Mouse (Mus musculus): Measurements from ENCODE around the gene Ess2. TPM values are rescaled to one million over a fixed set of nuclear protein-coding genes. Genes with fewer than 3 reads are reported as not detected.

Gene Ess2
- total and polyA plus RNA-seq, 3 experiments = 31.1 to 37.0 (median 33.1) TPM

GRCm38 (mm10) chr16:17865770-17866169 is 45.4 kb downstream of the Ess2 start:
- Histone ChIP-seq H3K4me3 (replicated peaks in 1 of 3; ENCODE audit: low read depth in 2 of 3, low read length in 2 of 3, poor library complexity in 1 of 3) (no peak overlapping the region), H3K9ac (ENCODE audit: insufficient read depth, low read depth) (no peak overlapping the region), H3K79me2 (replicated peaks; ENCODE audit: control insufficient read depth, extremely low read depth, insufficient read depth, poor library complexity, severe bottlenecking) (no peaks in the 10 kb centered on the region), H3K36me3 (replicated peaks in 1 of 2; ENCODE audit: control insufficient read depth in 1 of 2, insufficient read depth in 1 of 2, low read length in 1 of 2) (peaks cover 19 to 88% of the 10 kb centered on the region in 2 experiments), H3K27me3 (replicated peaks) (no peaks in the 10 kb centered on the region), H3K4me2 (ENCODE audit: insufficient read depth, low read depth, poor library complexity, severe bottlenecking) (no peak overlapping the region), H3K4me1 (ENCODE audit: control insufficient read depth in 1 of 2, insufficient read depth in 2 of 2) (peaks cover 0 to 7% of the 10 kb centered on the region in 2 experiments; a peak in 2 of 4 replicates), H3K27ac (ENCODE audit: insufficient read depth, low read depth) (no peak overlapping the region), H3K9me3 (replicated peaks; ENCODE audit: low read length) (no peaks in the 10 kb centered on the region)
- dilution Hi-C loops (cut with MboI; ENCODE audit: extremely low pct_ligation_motif_present, extremely low pct_unique_long_range_greater_than_20kb, low sequenced_read_pairs) = no loop called here
- in situ Hi-C loops (cut with MboI; ENCODE audit: low pct_ligation_motif_present, low pct_unique_long_range_greater_than_20kb, low sequenced_read_pairs) = no loop called here
- TF ChIP-seq ZNF384 (IDR thresholded peaks at IDR 0.05; ENCODE audit: low read depth, low read length) (no peak), POLR2AphosphoS2 (IDR thresholded peaks at IDR 0.05; ENCODE audit: low read depth, low read length) (no peak), USF1 (IDR thresholded peaks at IDR 0.05; ENCODE audit: low read depth, low read length) (no peak), GABPA (IDR thresholded peaks at IDR 0.05; ENCODE audit: insufficient replicate concordance, low read depth, low read length) (no peak), IRF4 (IDR thresholded peaks at IDR 0.05; ENCODE audit: low read depth, low read length) (no peak), JUN (IDR thresholded peaks at IDR 0.05; ENCODE audit: insufficient read depth, low read depth, low read length) (no peak), MYC (IDR thresholded peaks at IDR 0.05; ENCODE audit: low read depth, low read length) (no peak), CHD2 (IDR thresholded peaks at IDR 0.05; ENCODE audit: low read length) (no peak), TCF12 (IDR thresholded peaks at IDR 0.05; ENCODE audit: low read depth, low read length) (no peak), POLR2A (IDR thresholded peaks at IDR 0.05; ENCODE audit: low read depth, low read length) (no peak), MEF2A (IDR thresholded peaks at IDR 0.05; ENCODE audit: borderline replicate concordance, low read depth, low read length) (no peak)
- DNase-seq (ENCODE audit: extremely low read depth) = no peak

- H3K4me2 ChIP-seq (ENCODE audit: insufficient read depth, low read depth, poor library complexity, severe bottlenecking) = no peak overlapping the region
- no peak for TF ChIP-seq BHLHE40 (IDR thresholded peaks at IDR 0.05; ENCODE audit: low read depth, low read length)
- TF ChIP-seq NRF1 (IDR thresholded peaks at IDR 0.05; ENCODE audit: low read depth, low read length) = no peak
- TF ChIP-seq IRF4 (IDR thresholded peaks at IDR 0.05; ENCODE audit: low read depth, low read length) = no peak
- TF ChIP-seq HCFC1 (IDR thresholded peaks at IDR 0.05; ENCODE audit: low read depth, low read length) = no peak
- no peak overlapping the region for H3K27ac ChIP-seq (ENCODE audit: insufficient read depth, low read depth)
- in situ Hi-C loops (cut with MboI; ENCODE audit: low pct_ligation_motif_present, low pct_unique_long_range_greater_than_20kb, low sequenced_read_pairs) = no loop called here
- H3K9ac ChIP-seq (ENCODE audit: insufficient read depth, low read depth) = no peak overlapping the region
- H3K4me3 ChIP-seq (replicated peaks in 1 of 3; ENCODE audit: low read depth in 2 of 3, low read length in 2 of 3, poor library complexity in 1 of 3) = no peak overlapping the region
- H3K79me2 ChIP-seq (replicated peaks; ENCODE audit: control insufficient read depth, extremely low read depth, insufficient read depth, poor library complexity, severe bottlenecking) = no peaks in the 10 kb centered on the region
- no peaks in the 10 kb centered on the region for H3K27me3 ChIP-seq (replicated peaks)
- DNase-seq (ENCODE audit: extremely low read depth) = no peak
- H3K4me1 ChIP-seq (ENCODE audit: control insufficient read depth in 1 of 2, insufficient read depth in 2 of 2) = peaks cover 0 to 5% of the 10 kb centered on the region in 2 experiments; a peak in 2 of 4 replicates
- dilution Hi-C loops (cut with MboI; ENCODE audit: extremely low pct_ligation_motif_present, extremely low pct_unique_long_range_greater_than_20kb, low sequenced_read_pairs) = no loop called here
- H3K36me3 ChIP-seq (replicated peaks in 1 of 2; ENCODE audit: control insufficient read depth in 1 of 2, insufficient read depth in 1 of 2, low read length in 1 of 2) = peaks cover 22 to 88% of the 10 kb centered on the region in 2 experiments
- no peaks in the 10 kb centered on the region for H3K9me3 ChIP-seq (replicated peaks; ENCODE audit: low read length)
Measured at GRCm38 (mm10) chr16:17865293-17865692, 45.9 kb downstream of the Ess2 start.

- Histone ChIP-seq H3K36me3 (replicated peaks in 1 of 2; ENCODE audit: control insufficient read depth in 1 of 2, insufficient read depth in 1 of 2, low read length in 1 of 2) (peaks cover 52 to 93% of the 10 kb centered on the region in 2 experiments), H3K4me1 (ENCODE audit: control insufficient read depth in 1 of 2, insufficient read depth in 2 of 2) (no peaks in the 10 kb centered on the region), H3K79me2 (replicated peaks; ENCODE audit: control insufficient read depth, extremely low read depth, insufficient read depth, poor library complexity, severe bottlenecking) (no peaks in the 10 kb centered on the region), H3K9ac (ENCODE audit: insufficient read depth, low read depth) (no peak overlapping the region), H3K4me3 (replicated peaks in 1 of 3; ENCODE audit: low read depth in 2 of 3, low read length in 2 of 3, poor library complexity in 1 of 3) (no peak overlapping the region), H3K9me3 (replicated peaks; ENCODE audit: low read length) (no peaks in the 10 kb centered on the region), H3K4me2 (ENCODE audit: insufficient read depth, low read depth, poor library complexity, severe bottlenecking) (no peak overlapping the region), H3K27ac (ENCODE audit: insufficient read depth, low read depth) (no peak overlapping the region), H3K27me3 (replicated peaks) (no peaks in the 10 kb centered on the region)
- DNase-seq (ENCODE audit: extremely low read depth) = peak; percentile 34
- in situ Hi-C loops (cut with MboI; ENCODE audit: low pct_ligation_motif_present, low pct_unique_long_range_greater_than_20kb, low sequenced_read_pairs) (no loop called here), dilution Hi-C loops (cut with MboI; ENCODE audit: extremely low pct_ligation_motif_present, extremely low pct_unique_long_range_greater_than_20kb, low sequenced_read_pairs) (no loop called here)
- TF ChIP-seq TBP (conservative IDR thresholded peaks at IDR 0.05; ENCODE audit: low read depth, low read length) (no peak), MAZ (IDR thresholded peaks at IDR 0.05; ENCODE audit: low read depth, low read length) (no peak), MAX (IDR thresholded peaks at IDR 0.05; ENCODE audit: low read length) (no peak), CHD2 (IDR thresholded peaks at IDR 0.05; ENCODE audit: low read length) (no peak), RAD21 (IDR thresholded peaks at IDR 0.05; ENCODE audit: low read depth, low read length) (peak; percentile 66), ELF1 (IDR thresholded peaks at IDR 0.05; ENCODE audit: low read depth, low read length) (no peak), POLR2AphosphoS2 (IDR thresholded peaks at IDR 0.05; ENCODE audit: low read depth, low read length) (no peak), SIN3A (IDR thresholded peaks at IDR 0.05; ENCODE audit: low read length) (no peak), SMC3 (IDR thresholded peaks at IDR 0.05; ENCODE audit: low read depth, low read length) (peak; percentile 52), MAFK (IDR thresholded peaks at IDR 0.05; ENCODE audit: insufficient replicate concordance, low read length) (no peak), NELFE (IDR thresholded peaks at IDR 0.05; ENCODE audit: low read depth, low read length) (no peak), ZNF384 (IDR thresholded peaks at IDR 0.05; ENCODE audit: low read depth, low read length) (no peak), JUN (IDR thresholded peaks at IDR 0.05; ENCODE audit: insufficient read depth, low read depth, low read length) (no peak), ZMIZ1 (IDR thresholded peaks at IDR 0.05; ENCODE audit: low read depth, low read length) (no peak), MEF2A (IDR thresholded peaks at IDR 0.05; ENCODE audit: borderline replicate concordance, low read depth, low read length) (no peak), NRF1 (IDR thresholded peaks at IDR 0.05; ENCODE audit: low read depth, low read length) (no peak), UBTF (IDR thresholded peaks at IDR 0.05; ENCODE audit: low read depth, low read length) (no peak), CHD1 (IDR thresholded peaks at IDR 0.05; ENCODE audit: low read depth, low read length) (no peak)
Measured at GRCm38 (mm10) chr16:17858592-17858991, 52.6 kb downstream of the Ess2 start.

Data from CH12.LX (cell line).